Mouse (Mus musculus): ENCODE measurements around the gene Map3k14.

Map3k14 gene

GRCm38 (mm10) chr11:103261671-103262411 lies 5.4 kb downstream of the Map3k14 start:
- no peak for TF ChIP-seq GATA4 (IDR thresholded peaks at IDR 0.05; ENCODE audit: insufficient replicate concordance, low read length)

- no peak for TF ChIP-seq GATA4 (IDR thresholded peaks at IDR 0.05; ENCODE audit: insufficient replicate concordance, low read length)
Measured at GRCm38 (mm10) chr11:103260515-103261192, 6.6 kb downstream of the Map3k14 start.

GRCm38 (mm10) chr11:103260034-103260433 lies 7.2 kb downstream of the Map3k14 start:
- no peak for TF ChIP-seq GATA4 (IDR thresholded peaks at IDR 0.05; ENCODE audit: insufficient replicate concordance, low read length)

- TF ChIP-seq GATA4 (IDR thresholded peaks at IDR 0.05; ENCODE audit: insufficient replicate concordance, low read length): no peak
Measured at GRCm38 (mm10) chr11:103257938-103258481, 9.3 kb downstream of the Map3k14 start.

- no peak for TF ChIP-seq GATA4 (IDR thresholded peaks at IDR 0.05; ENCODE audit: insufficient replicate concordance, low read length)
Measured at GRCm38 (mm10) chr11:103253605-103254004, 13.7 kb downstream of the Map3k14 start.

GRCm38 (mm10) chr11:103252380-103252779 lies 14.9 kb downstream of the Map3k14 start:
- TF ChIP-seq GATA4 (IDR thresholded peaks at IDR 0.05; ENCODE audit: insufficient replicate concordance, low read length): no peak

- no peak for TF ChIP-seq GATA4 (IDR thresholded peaks at IDR 0.05; ENCODE audit: insufficient replicate concordance, low read length)
Measured at GRCm38 (mm10) chr11:103250324-103250723, 16.9 kb downstream of the Map3k14 start.

- TF ChIP-seq GATA4 (IDR thresholded peaks at IDR 0.05; ENCODE audit: insufficient replicate concordance, low read length): no peak
Measured at GRCm38 (mm10) chr11:103249509-103249908, 17.8 kb downstream of the Map3k14 start.

GRCm38 (mm10) chr11:103248837-103249236 lies 18.4 kb downstream of the Map3k14 start:
- no peak for TF ChIP-seq GATA4 (IDR thresholded peaks at IDR 0.05; ENCODE audit: insufficient replicate concordance, low read length)

GRCm38 (mm10) chr11:103247504-103248177 lies 19.6 kb downstream of the Map3k14 start:
- no peak for TF ChIP-seq GATA4 (IDR thresholded peaks at IDR 0.05; ENCODE audit: insufficient replicate concordance, low read length)

- TF ChIP-seq GATA4 (IDR thresholded peaks at IDR 0.05; ENCODE audit: insufficient replicate concordance, low read length): no peak
Measured at GRCm38 (mm10) chr11:103246731-103247290, 20.5 kb downstream of the Map3k14 start.

GRCm38 (mm10) chr11:103246081-103246730 lies 21.1 kb downstream of the Map3k14 start:
- TF ChIP-seq GATA4 (IDR thresholded peaks at IDR 0.05; ENCODE audit: insufficient replicate concordance, low read length): no peak

GRCm38 (mm10) chr11:103244856-103245255 lies 22.4 kb downstream of the Map3k14 start:
- no peak for TF ChIP-seq GATA4 (IDR thresholded peaks at IDR 0.05; ENCODE audit: insufficient replicate concordance, low read length)

GRCm38 (mm10) chr11:103240740-103241139 lies 26.5 kb downstream of the Map3k14 start:
- no peak for TF ChIP-seq GATA4 (IDR thresholded peaks at IDR 0.05; ENCODE audit: insufficient replicate concordance, low read length)

GRCm38 (mm10) chr11:103237757-103238156 lies 29.5 kb downstream of the Map3k14 start:
- no peak for TF ChIP-seq GATA4 (IDR thresholded peaks at IDR 0.05; ENCODE audit: insufficient replicate concordance, low read length)

Data from liver, adult (tissue).